Mouse (Mus musculus) neural tube, embryonic 13.5 days (tissue): ENCODE results near the gene Calm1. TPM values are rescaled to one million over a fixed set of nuclear protein-coding genes. Genes with fewer than 3 reads are reported as not detected.

Experiments used
- ATAC-seq: fragments of 200-750 bp; cut with Nextera tagmentation; 2 replicates; pipeline ENCODE4 v1.8.0; 2017; ENCODE audit warnings: low read depth, mild to moderate bottlenecking, moderate TSS enrichment, moderate library complexity
- H3K27ac ChIP-seq: fragments of 300-500 bp; sonication (generic); replicated peaks from 2 replicates; pipeline ENCODE4 v1.5.1; 2015; ENCODE audit warnings: moderate library complexity, mild to moderate bottlenecking, inconsistent platforms
- H3K27me3 ChIP-seq: fragments of 300-500 bp; sonication (generic); 2 replicates; pipeline ENCODE4 v1.6.1; 2015; ENCODE audit warnings: mild to moderate bottlenecking, inconsistent platforms
- H3K36me3 ChIP-seq: fragments of 300-500 bp; sonication (generic); 2 replicates; pipeline ENCODE4 v1.6.1; 2015; ENCODE audit warnings: mild to moderate bottlenecking, inconsistent platforms
- H3K4me1 ChIP-seq: fragments of 300-500 bp; sonication (generic); replicated peaks from 2 replicates; pipeline ENCODE4 v1.6.1; 2015; ENCODE audit warnings: inconsistent platforms
- H3K4me2 ChIP-seq: fragments of 300-500 bp; sonication (generic); 2 replicates; pipeline ENCODE4 v1.6.1; 2015; ENCODE audit warnings: inconsistent platforms, mild to moderate bottlenecking, moderate library complexity
- H3K4me3 ChIP-seq: fragments of 300-500 bp; sonication (generic); 2 replicates; pipeline ENCODE4 v1.5.1; 2015; ENCODE audit warnings: mild to moderate bottlenecking, inconsistent platforms
- H3K9ac ChIP-seq: fragments of 300-500 bp; sonication (generic); 2 replicates; pipeline ENCODE4 v1.6.1; 2015; ENCODE audit warnings: moderate library complexity, mild to moderate bottlenecking, inconsistent platforms
- H3K9me3 ChIP-seq: fragments of 300-500 bp; sonication (generic); 2 replicates; pipeline ENCODE4 v1.6.1; 2016; ENCODE audit warnings: inconsistent platforms
- WGBS: fragments of 180-500 bp; shearing (Covaris S2); methylation state at CpG from one replicate; pipeline ENCODE4 v1.1.7; 2015; 5-methylcytosine and 5-hydroxymethylcytosine counted together
- polyA plus RNA-seq: library from polyadenylated mRNA; unstranded; fragments of >200 nt; fragmentation: Nextera tagmentation; extraction: Ambion mirVana; gene quantifications from 2 replicates; pipeline ENCODE4 v1.2.1, GENCODE M21; 2015

The Calm1 gene
- polyA plus RNA-seq, 1 experiment from 2014 or later: 2,486 TPM

- Histone ChIP-seq H3K27ac (peak overlapping the region; percentile 93), H3K4me1 (peaks cover 34% of the 10 kb centered on the region), H3K4me2 (peak overlapping the region; percentile 92), H3K36me3 (peaks cover 32% of the 10 kb centered on the region), H3K4me3 (peak overlapping the region; percentile 100), H3K9ac (peak overlapping the region; percentile 98), H3K27me3 (no peaks in the 10 kb centered on the region), H3K9me3 (no peaks in the 10 kb centered on the region)
- peak; percentile 5; the same call in 1 of the 2 replicates for ATAC-seq
- WGBS: 5% methylated on average over 29 of the region's 29 CpGs
These were observed 1.6 kb downstream of the Calm1 start for GRCm38 (mm10) chr12:100200645-100201362.

- Histone ChIP-seq H3K36me3 (peaks cover 38% of the 10 kb centered on the region), H3K4me1 (peaks cover 34% of the 10 kb centered on the region), H3K4me2 (peak overlapping the region; percentile 92), H3K27me3 (no peaks in the 10 kb centered on the region), H3K27ac (no peak overlapping the region), H3K9ac (peak overlapping the region; percentile 98), H3K4me3 (peak overlapping the region; percentile 100), H3K9me3 (no peaks in the 10 kb centered on the region)
- no peak for ATAC-seq
- 34% methylated on average over 4 of the region's 4 CpGs for WGBS
These were observed 2.1 kb downstream of the Calm1 start for GRCm38 (mm10) chr12:100201363-100201711.

GRCm38 (mm10) chr12:100201838-100202237 lies 2.6 kb downstream of the Calm1 start:
- WGBS: 1% methylated on average over 13 of the region's 13 CpGs
- H3K27ac ChIP-seq: peak overlapping the region; percentile 33; the same call in 1 of the 2 replicates
- no peaks in the 10 kb centered on the region for H3K9me3 ChIP-seq
- no peaks in the 10 kb centered on the region for H3K27me3 ChIP-seq
- peaks cover 43% of the 10 kb centered on the region for H3K36me3 ChIP-seq
- H3K4me3 ChIP-seq: peak overlapping the region; percentile 100
- peak overlapping the region; percentile 92 for H3K4me2 ChIP-seq
- peak overlapping the region; percentile 98 for H3K9ac ChIP-seq
- peaks cover 34% of the 10 kb centered on the region for H3K4me1 ChIP-seq
- peak; percentile 48; the same call in 1 of the 2 replicates for ATAC-seq

GRCm38 (mm10) chr12:100203759-100204158 lies 4.5 kb downstream of the Calm1 start:
- Histone ChIP-seq H3K4me3 (no peak overlapping the region), H3K4me2 (no peak overlapping the region), H3K27ac (peak overlapping the region; percentile 23; the same call in 1 of the 2 replicates), H3K36me3 (peaks cover 61% of the 10 kb centered on the region), H3K4me1 (peaks cover 32% of the 10 kb centered on the region), H3K9me3 (no peaks in the 10 kb centered on the region), H3K27me3 (no peaks in the 10 kb centered on the region), H3K9ac (0 out of 2 replicates have a peak overlapping the region, but pooled peaks have one; percentile 31)
- no peak for ATAC-seq
- 49% methylated on average over 3 of the region's 3 CpGs for WGBS

GRCm38 (mm10) chr12:100205156-100205555 lies 5.9 kb downstream of the Calm1 start:
- Histone ChIP-seq H3K9ac (no peak overlapping the region), H3K27ac (no peak overlapping the region), H3K4me1 (peaks cover 35% of the 10 kb centered on the region), H3K4me2 (no peak overlapping the region), H3K4me3 (no peak overlapping the region), H3K27me3 (no peaks in the 10 kb centered on the region), H3K36me3 (peaks cover 75% of the 10 kb centered on the region), H3K9me3 (no peaks in the 10 kb centered on the region)
- 91% methylated on average over 8 of the region's 8 CpGs for WGBS
- no peak for ATAC-seq

GRCm38 (mm10) chr12:100206521-100206920 lies 7.3 kb downstream of the Calm1 start:
- no peak overlapping the region for H3K4me3 ChIP-seq
- H3K9ac ChIP-seq: no peak overlapping the region
- no peak for ATAC-seq
- peaks cover 80% of the 10 kb centered on the region for H3K36me3 ChIP-seq
- H3K9me3 ChIP-seq: no peaks in the 10 kb centered on the region
- 91% methylated on average over 3 of the region's 3 CpGs for WGBS
- H3K27me3 ChIP-seq: no peaks in the 10 kb centered on the region
- no peak overlapping the region for H3K27ac ChIP-seq
- no peak overlapping the region for H3K4me2 ChIP-seq
- peaks cover 36% of the 10 kb centered on the region for H3K4me1 ChIP-seq

GRCm38 (mm10) chr12:100206926-100207325 lies 7.7 kb downstream of the Calm1 start:
- H3K9ac ChIP-seq: no peak overlapping the region
- no peaks in the 10 kb centered on the region for H3K9me3 ChIP-seq
- H3K4me3 ChIP-seq: no peak overlapping the region
- WGBS: 71% methylated on average over 5 of the region's 5 CpGs
- no peak overlapping the region for H3K27ac ChIP-seq
- H3K4me2 ChIP-seq: no peak overlapping the region
- H3K27me3 ChIP-seq: no peaks in the 10 kb centered on the region
- peaks cover 35% of the 10 kb centered on the region for H3K4me1 ChIP-seq
- ATAC-seq: no peak
- peaks cover 80% of the 10 kb centered on the region for H3K36me3 ChIP-seq

- Histone ChIP-seq H3K4me3 (no peak overlapping the region), H3K36me3 (peaks cover 65% of the 10 kb centered on the region), H3K9ac (no peak overlapping the region), H3K27me3 (no peaks in the 10 kb centered on the region), H3K4me1 (peaks cover 14% of the 10 kb centered on the region; the same call in 1 of the 2 replicates), H3K27ac (no peak overlapping the region), H3K9me3 (peaks cover 6% of the 10 kb centered on the region; the same call in 1 of the 2 replicates), H3K4me2 (no peak overlapping the region)
- no peak for ATAC-seq
- WGBS: 90% methylated on average over 10 of the region's 10 CpGs
These were observed 10.7 kb downstream of the Calm1 start for GRCm38 (mm10) chr12:100209701-100210478.

GRCm38 (mm10) chr12:100210973-100211372 lies 11.7 kb downstream of the Calm1 start:
- H3K36me3 ChIP-seq: peaks cover 54% of the 10 kb centered on the region
- ATAC-seq: no peak
- no peaks in the 10 kb centered on the region for H3K27me3 ChIP-seq
- H3K4me2 ChIP-seq: no peak overlapping the region
- H3K27ac ChIP-seq: peak overlapping the region; percentile 56
- H3K9me3 ChIP-seq: peaks cover 6% of the 10 kb centered on the region; the same call in 1 of the 2 replicates
- H3K4me1 ChIP-seq: peaks cover 14% of the 10 kb centered on the region; the same call in 1 of the 2 replicates
- no peak overlapping the region for H3K9ac ChIP-seq
- WGBS: 69% methylated on average over 5 of the region's 5 CpGs
- H3K4me3 ChIP-seq: no peak overlapping the region

- Histone ChIP-seq H3K9me3 (peaks cover 6% of the 10 kb centered on the region; the same call in 1 of the 2 replicates), H3K4me2 (no peak overlapping the region), H3K36me3 (peaks cover 47% of the 10 kb centered on the region), H3K27ac (0 out of 2 replicates have a peak overlapping the region, but pooled peaks have one; percentile 56), H3K4me1 (peaks cover 14% of the 10 kb centered on the region; the same call in 1 of the 2 replicates), H3K27me3 (no peaks in the 10 kb centered on the region), H3K9ac (no peak overlapping the region), H3K4me3 (no peak overlapping the region)
- 91% methylated on average over 5 of the region's 5 CpGs for WGBS
- ATAC-seq: no peak
These were observed 12.4 kb downstream of the Calm1 start for GRCm38 (mm10) chr12:100211453-100212185.

- Histone ChIP-seq H3K9me3 (peaks cover 6% of the 10 kb centered on the region; the same call in 1 of the 2 replicates), H3K4me1 (peaks cover 14% of the 10 kb centered on the region; the same call in 1 of the 2 replicates), H3K9ac (no peak overlapping the region), H3K27ac (no peak overlapping the region; the same call in 1 of the 2 replicates), H3K4me3 (no peak overlapping the region), H3K27me3 (no peaks in the 10 kb centered on the region), H3K4me2 (no peak overlapping the region), H3K36me3 (peaks cover 40% of the 10 kb centered on the region)
- 61% methylated on average over 3 of the region's 3 CpGs for WGBS
- ATAC-seq: no peak
These were observed 13.2 kb downstream of the Calm1 start for GRCm38 (mm10) chr12:100212397-100212796.
